Mouse (Mus musculus) brain, embryonic 14.5 days (tissue): Measurements from ENCODE around the gene Ttc36.

Source experiments
- CTCF ChIP-seq: fragments of 200-500 bp; IDR thresholded peaks from 2 replicates; pipeline ENCODE4 v1.5.1; 2012; ENCODE audit warnings: inconsistent platforms, mild to moderate bottlenecking, moderate library complexity, borderline replicate concordance; ENCODE audit not compliant: insufficient read depth, insufficient read length; ENCODE audit errors: extremely low read depth
- POLR2A ChIP-seq: fragments of 200-500 bp; IDR thresholded peaks from 2 replicates; pipeline ENCODE4 v1.6.1; 2012; ENCODE audit warnings: mild to moderate bottlenecking, inconsistent platforms, borderline replicate concordance; ENCODE audit not compliant: poor library complexity, insufficient read depth, insufficient read length, severe bottlenecking; ENCODE audit errors: extremely low read depth

- TF ChIP-seq CTCF: no peak
- no peak for TF ChIP-seq POLR2A
These were observed 29.5 kb upstream of the Ttc36 start for GRCm38 (mm10) chr9:44832356-44832755.
